28 mouse cellular contexts compared by ENCODE assay signal in genomic region chr12:51736807-51737206, GRCm38 (mm10). TPM values are rescaled to one million over a fixed set of nuclear protein-coding genes. Genes with fewer than 3 reads are reported as not detected.
DNase-seq lines count a peak whose midpoint lies in the region; ATAC-seq and TF ChIP-seq lines count a peak whose summit lies in the region.
"Had no signal": no experiment of that assay in that cellular context is flagged by ENCODE, and none has a peak within 500 bp of the region (broad histone marks: within the 10 kb centered on the region; RNA-seq: fewer than 3 reads in every experiment).

No protein-coding gene starts in this region.

- no peaks in the 10 kb centered on the region for H3K27me3 ChIP-seq in heart, embryonic 12.5 days (replicated peaks)
- H3K27me3 ChIP-seq in heart, embryonic 11.5 days (ENCODE audit: control insufficient read depth, insufficient read depth, low read length) = no peaks in the 10 kb centered on the region
- no peaks in the 10 kb centered on the region for H3K27me3 ChIP-seq in ES-Bruce4 (ENCODE audit: control insufficient read depth, insufficient read depth, low read length, poor library complexity, severe bottlenecking)
- no peaks in the 10 kb centered on the region for H3K27me3 ChIP-seq in forebrain, embryonic 16.5 days (replicated peaks; ENCODE audit: control insufficient read depth, insufficient read depth, low read length)
- no peaks in the 10 kb centered on the region for H3K27me3 ChIP-seq in lung, postnatal 0 days (replicated peaks; ENCODE audit: insufficient read depth, low read length)
- H3K27me3 ChIP-seq: limb, embryonic 15.5 days; midbrain, embryonic 15.5 days; neural tube, embryonic 15.5 days had no signal

- peaks cover 35% of the 10 kb centered on the region for H3K4me1 ChIP-seq in heart, embryonic 12.5 days (replicated peaks)
- peaks cover 16% of the 10 kb centered on the region for H3K4me1 ChIP-seq in heart, embryonic 11.5 days (ENCODE audit: control insufficient read depth, insufficient read depth, low read length)
- peaks cover 5% of the 10 kb centered on the region for H3K4me1 ChIP-seq in ES-Bruce4 (ENCODE audit: control insufficient read depth, insufficient read depth, low read length)
- H3K4me1 ChIP-seq in forebrain, embryonic 16.5 days (replicated peaks; ENCODE audit: control insufficient read depth, insufficient read depth, low read length) = peaks cover 3% of the 10 kb centered on the region
- peaks cover 2% of the 10 kb centered on the region; the same call in 1 of the 2 replicates for H3K4me1 ChIP-seq in lung, postnatal 0 days (ENCODE audit: insufficient read depth, low read depth, low read length)
- H3K4me1 ChIP-seq: midbrain, embryonic 15.5 days had no signal

- no peak overlapping the region for H3K4me2 ChIP-seq in heart, embryonic 12.5 days
- no peak overlapping the region for H3K4me2 ChIP-seq in heart, embryonic 11.5 days
- no peak overlapping the region for H3K4me2 ChIP-seq in forebrain, embryonic 16.5 days (ENCODE audit: low read length)
- H3K4me2 ChIP-seq in lung, postnatal 0 days (replicated peaks; ENCODE audit: low read depth, low read length) = no peak overlapping the region
- H3K4me2 ChIP-seq: limb, embryonic 15.5 days; midbrain, embryonic 15.5 days; neural tube, embryonic 15.5 days had no signal

- WGBS in heart, embryonic 12.5 days = 84% methylated on average over 1 of the region's 1 CpGs
- WGBS in heart, embryonic 11.5 days (ENCODE audit: insufficient replicate concordance) = 84% methylated on average over 1 of the region's 1 CpGs
- 6% methylated on average over 1 of the region's 1 CpGs for WGBS in forebrain, embryonic 16.5 days
- 53% methylated on average over 1 of the region's 1 CpGs for WGBS in lung, postnatal 0 days

- DNase-seq in brain, embryonic 14.5 days (ENCODE audit: low read depth) = peak; percentile 79
- no peak for DNase-seq in lung, postnatal 0 days (ENCODE audit: low spot score)
- no peak for DNase-seq in embryo, embryonic 10 days (ENCODE audit: low spot score)
- DNase-seq in gastrocnemius, adult 18-20 months (ENCODE audit: low spot score) = no peak
- DNase-seq: adrenal gland, adult 2 months; cerebellum, adult 11-12 months; cerebellum, postnatal 10 days; heart, postnatal 14 days; kidney, adult 18-20 months; kidney, postnatal 10 days; layer of hippocampus, adult 9-11 months; lung, adult 2 months; lung, postnatal 14 days; right cerebral cortex, adult 18-20 months; spleen, adult 18-20 months; thymus, postnatal 25 days had no signal

- TF ChIP-seq EP300 in ES-Bruce4 (IDR thresholded peaks at IDR 0.05; ENCODE audit: insufficient read depth, low read depth, low read length) = no peak
- TF ChIP-seq EP300 in lung, postnatal 0 days (IDR thresholded peaks at IDR 0.05) = no peak

- no peak overlapping the region for H3K9ac ChIP-seq in heart, embryonic 12.5 days
- no peak overlapping the region for H3K9ac ChIP-seq in heart, embryonic 11.5 days (ENCODE audit: low read depth, low read length)
- no peak overlapping the region for H3K9ac ChIP-seq in ES-Bruce4 (ENCODE audit: low read depth, poor library complexity, severe bottlenecking)
- no peak overlapping the region for H3K9ac ChIP-seq in forebrain, embryonic 16.5 days (replicated peaks; ENCODE audit: low read depth, low read length)
- H3K9ac ChIP-seq in lung, postnatal 0 days (replicated peaks; ENCODE audit: low read depth) = no peak overlapping the region
- H3K9ac ChIP-seq: limb, embryonic 15.5 days; liver, embryonic 14.5 days; midbrain, embryonic 15.5 days; neural tube, embryonic 15.5 days had no signal

- H3K4me3 ChIP-seq in heart, embryonic 12.5 days = no peak overlapping the region
- no peak overlapping the region for H3K4me3 ChIP-seq in heart, embryonic 11.5 days (ENCODE audit: low read depth, low read length)
- H3K4me3 ChIP-seq in ES-Bruce4 (ENCODE audit: low read depth, low read length) = no peak overlapping the region
- no peak overlapping the region for H3K4me3 ChIP-seq in forebrain, embryonic 16.5 days (replicated peaks; ENCODE audit: low read length)
- H3K4me3 ChIP-seq in lung, postnatal 0 days (ENCODE audit: low read depth, low read length) = no peak overlapping the region
- H3K4me3 ChIP-seq: erythroblast, embryonic 14.5 days; hindbrain, embryonic 10.5 days; limb, embryonic 10.5 days; limb, embryonic 15.5 days; midbrain, embryonic 15.5 days; neural tube, embryonic 15.5 days had no signal

- no peak for TF ChIP-seq POLR2A in ES-Bruce4 (IDR thresholded peaks at IDR 0.05; ENCODE audit: insufficient read depth, low read length)
- no peak for TF ChIP-seq POLR2A in brain, embryonic 14.5 days (IDR thresholded peaks at IDR 0.05; ENCODE audit: borderline replicate concordance, extremely low read depth, insufficient read depth, insufficient read length, poor library complexity, severe bottlenecking)

- TF ChIP-seq CTCF in ES-Bruce4 (IDR thresholded peaks at IDR 0.05; ENCODE audit: low read depth, low read length) = no peak
- no peak for TF ChIP-seq CTCF in brain, embryonic 14.5 days (IDR thresholded peaks at IDR 0.05; ENCODE audit: borderline replicate concordance, extremely low read depth, insufficient read depth, insufficient read length)
- TF ChIP-seq CTCF in lung, postnatal 0 days (IDR thresholded peaks at IDR 0.05) = no peak

- ATAC-seq in heart, embryonic 12.5 days (ENCODE audit: insufficient number of reproducible peaks, low FRiP score) = no peak
- ATAC-seq in heart, embryonic 11.5 days (replicated peaks; ENCODE audit: insufficient number of reproducible peaks, low FRiP score, low TSS enrichment) = no peak
- peak; percentile 74 for ATAC-seq in forebrain, embryonic 16.5 days
- no peak for ATAC-seq in lung, postnatal 0 days
- ATAC-seq: hindbrain, embryonic 16.5 days; midbrain, embryonic 15.5 days had no signal

- H3K36me3 ChIP-seq in heart, embryonic 12.5 days = peaks cover 14% of the 10 kb centered on the region
- H3K36me3 ChIP-seq in heart, embryonic 11.5 days (ENCODE audit: control insufficient read depth, insufficient read depth, low read length) = no peaks in the 10 kb centered on the region; the same call in 1 of the 2 replicates
- no peaks in the 10 kb centered on the region for H3K36me3 ChIP-seq in ES-Bruce4 (ENCODE audit: control insufficient read depth, insufficient read depth, low read length, poor library complexity, severe bottlenecking)
- no peaks in the 10 kb centered on the region for H3K36me3 ChIP-seq in forebrain, embryonic 16.5 days (ENCODE audit: control insufficient read depth, insufficient read depth)
- no peaks in the 10 kb centered on the region for H3K36me3 ChIP-seq in lung, postnatal 0 days (ENCODE audit: insufficient read depth, low read length)
- H3K36me3 ChIP-seq: limb, embryonic 15.5 days; midbrain, embryonic 15.5 days had no signal

- H3K27ac ChIP-seq in heart, embryonic 12.5 days (ENCODE audit: poor library complexity, severe bottlenecking) = peak overlapping the region; percentile 75; the same call in 1 of the 2 replicates
- H3K27ac ChIP-seq in heart, embryonic 11.5 days (ENCODE audit: low read depth, low read length) = no peak overlapping the region
- H3K27ac ChIP-seq in ES-Bruce4 (ENCODE audit: insufficient read depth, low read length) = 0 out of 2 replicates have a peak overlapping the region, but pooled peaks have one; percentile 2
- no peak overlapping the region for H3K27ac ChIP-seq in forebrain, embryonic 16.5 days (ENCODE audit: low read length)
- H3K27ac ChIP-seq in lung, postnatal 0 days (ENCODE audit: low read length) = no peak overlapping the region
- H3K27ac ChIP-seq: hindbrain, embryonic 10.5 days; limb, embryonic 10.5 days; liver, embryonic 14.5 days; midbrain, embryonic 15.5 days; neural tube, embryonic 15.5 days had no signal

- no peaks in the 10 kb centered on the region for H3K9me3 ChIP-seq in heart, embryonic 12.5 days (replicated peaks)
- no peaks in the 10 kb centered on the region for H3K9me3 ChIP-seq in heart, embryonic 11.5 days (replicated peaks; ENCODE audit: control insufficient read depth, low read length)
- H3K9me3 ChIP-seq in ES-Bruce4 (replicated peaks; ENCODE audit: control insufficient read depth, insufficient read depth, low read length, poor library complexity, severe bottlenecking) = no peaks in the 10 kb centered on the region
- no peaks in the 10 kb centered on the region; the same call in 1 of the 2 replicates for H3K9me3 ChIP-seq in forebrain, embryonic 16.5 days (ENCODE audit: control insufficient read depth, low read length)
- no peaks in the 10 kb centered on the region for H3K9me3 ChIP-seq in lung, postnatal 0 days (ENCODE audit: low read length)
- H3K9me3 ChIP-seq: hindbrain, embryonic 10.5 days; limb, embryonic 10.5 days; limb, embryonic 15.5 days; midbrain, embryonic 15.5 days; neural tube, embryonic 15.5 days had no signal

RNA-seq across cellular contexts. Expression of gene Strn3, which starts 45.1 kb away (rescaled TPM):
- polyA plus RNA-seq in heart, embryonic 12.5 days (2016; fragmentation: Nextera tagmentation; extraction: Ambion mirVana) = 54.8 and 58.6 TPM in 2 replicates
- polyA plus RNA-seq in heart, embryonic 11.5 days (2014; fragmentation: Nextera tagmentation; extraction: Ambion mirVana) = 45.8 and 46.1 TPM in 2 replicates
- polyA plus RNA-seq in ES-Bruce4 (2011; ENCODE audit: insufficient read depth, insufficient read length, low read depth, missing spikeins) = 106 and 109 TPM in 2 replicates
- polyA plus RNA-seq in brain, embryonic 14.5 days (2012; rRNA removed) = 62.4 and 66.9 TPM in 2 replicates
- polyA plus RNA-seq in forebrain, embryonic 16.5 days (2015; fragmentation: Nextera tagmentation; extraction: Ambion mirVana) = 42.8 and 44.8 TPM in 2 replicates
- polyA plus RNA-seq in lung, postnatal 0 days (2015; fragmentation: Nextera tagmentation; extraction: Ambion mirVana) = 34.2 and 34.8 TPM in 2 replicates
- 100 to 1,000 TPM; 148 to 171 TPM for total RNA-seq in gastrocnemius, adult 18-20 months (2021)

RNA-seq across cellular contexts. Expression of gene Ap4s1, which starts 46.0 kb away (rescaled TPM):
- polyA plus RNA-seq in heart, embryonic 12.5 days (2016; fragmentation: Nextera tagmentation; extraction: Ambion mirVana) = 36.3 and 36.6 TPM in 2 replicates
- 38.1 and 39.7 TPM in 2 replicates for polyA plus RNA-seq in heart, embryonic 11.5 days (2014; fragmentation: Nextera tagmentation; extraction: Ambion mirVana)
- 10.2 and 11.3 TPM in 2 replicates for polyA plus RNA-seq in ES-Bruce4 (2011; ENCODE audit: insufficient read depth, insufficient read length, low read depth, missing spikeins)
- 24.3 and 27.5 TPM in 2 replicates for polyA plus RNA-seq in brain, embryonic 14.5 days (2012; rRNA removed)
- 37.7 and 39.4 TPM in 2 replicates for polyA plus RNA-seq in forebrain, embryonic 16.5 days (2015; fragmentation: Nextera tagmentation; extraction: Ambion mirVana)
- polyA plus RNA-seq in lung, postnatal 0 days (2015; fragmentation: Nextera tagmentation; extraction: Ambion mirVana) = 30.8 and 35.1 TPM in 2 replicates
- total RNA-seq in gastrocnemius, adult 18-20 months (2021) = 10 to 100 TPM; 59.6 to 61.8 TPM

Comparison
In these comparisons a context has a peak if more than half of its experiments do, and no peak if none do; other contexts are left out.
1. H3K27ac ChIP-seq: peak in heart, embryonic 12.5 days (single experiment) and ES-Bruce4 (single experiment); none in heart, embryonic 11.5 days (single experiment), forebrain, embryonic 16.5 days (single experiment) and lung, postnatal 0 days (single experiment).